Mouse (Mus musculus) lung, postnatal 0 days (tissue): ENCODE measurements around the gene Gm18596. TPM values are rescaled to one million over a fixed set of nuclear protein-coding genes. Genes with fewer than 3 reads are reported as not detected.
"Not testable (repeated sequence)": the region's sequence is repeated elsewhere in the genome, so short reads cannot be mapped to it uniquely, and the experiment has no call there.

Source experiments
- ATAC-seq: fragments of 200-750 bp; cut with Nextera tagmentation; 2 replicates; pipeline ENCODE4 v1.8.0; 2017; ENCODE audit warnings: moderate library complexity
- DNase-seq: peaks from one replicate; pipeline ENCODE4 v3.0.0-alpha.2; 2016; ENCODE audit warnings: low spot score
- H3K27ac ChIP-seq: fragments of 300-500 bp; sonication (generic); 2 replicates; pipeline ENCODE4 v1.5.1; 2014; ENCODE audit warnings: antibody characterized with exemption, mild to moderate bottlenecking, low read length, mixed read lengths
- H3K27me3 ChIP-seq: fragments of 300-500 bp; sonication (generic); replicated peaks from 2 replicates; pipeline ENCODE4 v1.6.1; 2014; ENCODE audit warnings: low read length, mixed read lengths; ENCODE audit not compliant: insufficient read depth
- H3K36me3 ChIP-seq: fragments of 300-500 bp; sonication (generic); 2 replicates; pipeline ENCODE4 v1.6.1; 2014; ENCODE audit warnings: low read length, mixed read lengths; ENCODE audit not compliant: insufficient read depth
- H3K4me1 ChIP-seq: fragments of 300-500 bp; sonication (generic); 2 replicates; pipeline ENCODE4 v1.6.1; 2014; ENCODE audit warnings: antibody characterized with exemption, low read depth, low read length, mixed read lengths; ENCODE audit not compliant: insufficient read depth
- H3K4me2 ChIP-seq: fragments of 300-500 bp; sonication (generic); replicated peaks from 2 replicates; pipeline ENCODE4 v1.6.1; 2014; ENCODE audit warnings: low read depth, mild to moderate bottlenecking, low read length, moderate library complexity, mixed read lengths
- H3K4me3 ChIP-seq: fragments of 300-500 bp; sonication (generic); 2 replicates; pipeline ENCODE4 v1.5.1; 2014; ENCODE audit warnings: low read depth, low read length
- H3K9ac ChIP-seq: fragments of 300-500 bp; sonication (generic); replicated peaks from 2 replicates; pipeline ENCODE4 v1.6.1; 2014; ENCODE audit warnings: low read depth, mild to moderate bottlenecking
- H3K9me3 ChIP-seq: fragments of 300-500 bp; sonication (generic); 2 replicates; pipeline ENCODE4 v1.6.1; 2016; ENCODE audit warnings: low read length, mixed read lengths
- CTCF ChIP-seq: IDR thresholded peaks from 2 replicates; pipeline ENCODE4 v1.5.1; 2016; ENCODE audit warnings: antibody characterized with exemption, mild to moderate bottlenecking
- EP300 ChIP-seq: IDR thresholded peaks from 2 replicates; pipeline ENCODE4 v1.6.1; 2016; ENCODE audit warnings: antibody characterized with exemption, mild to moderate bottlenecking, control low read depth
- WGBS: fragments of 180-500 bp; shearing (Covaris S2); extraction: QIAGEN DNeasy Blood & Tissue Kit; methylation state at CpG from one replicate; pipeline ENCODE4 v1.1.7; 2014; 5-methylcytosine and 5-hydroxymethylcytosine counted together
- polyA plus RNA-seq: library from polyadenylated mRNA; unstranded; fragments of >200 nt; fragmentation: Nextera tagmentation; extraction: Ambion mirVana; gene quantifications from 2 replicates; pipeline ENCODE4 v1.2.1, GENCODE M21; 2015

The Gm18596 gene
- polyA plus RNA-seq, 1 experiment from 2014 or later, result not detected

GRCm38 (mm10) chr10:77769727-77770126, 27.3 kb upstream of the Gm18596 start:
- H3K4me3 ChIP-seq, result no peak overlapping the region
- no peak overlapping the region for H3K4me2 ChIP-seq
- no peak for TF ChIP-seq CTCF
- TF ChIP-seq EP300, result no peak
- H3K36me3 ChIP-seq, result no peaks in the 10 kb centered on the region
- H3K4me1 ChIP-seq, result no peaks in the 10 kb centered on the region
- DNase-seq, result no peak
- no peak overlapping the region for H3K27ac ChIP-seq
- 82% methylated on average over 1 of the region's 1 CpGs for WGBS
- no peaks in the 10 kb centered on the region for H3K9me3 ChIP-seq
- no peak for ATAC-seq
- H3K27me3 ChIP-seq, result no peaks in the 10 kb centered on the region
- no peak overlapping the region for H3K9ac ChIP-seq

GRCm38 (mm10) chr10:77759582-77759981, 17.1 kb upstream of the Gm18596 start, which contains the start of gene Gm3233:
Gene Gm3233, minus strand, starts transcription at chr10:77759682.
- not testable (repeated sequence) for H3K9ac ChIP-seq, H3K27me3 ChIP-seq, H3K4me2 ChIP-seq, H3K4me1 ChIP-seq, H3K4me3 ChIP-seq, H3K27ac ChIP-seq, H3K9me3 ChIP-seq, H3K36me3 ChIP-seq, DNase-seq, ATAC-seq
- no CpG with 5 or more reads among the region's 1 CpGs for WGBS

GRCm38 (mm10) chr10:77753448-77753847, 11.0 kb upstream of the Gm18596 start:
- no peak overlapping the region for H3K27ac ChIP-seq
- H3K4me1 ChIP-seq, result no peaks in the 10 kb centered on the region
- DNase-seq (no peak), ATAC-seq (no peak)
- no peaks in the 10 kb centered on the region for H3K27me3 ChIP-seq
- no peak overlapping the region for H3K4me3 ChIP-seq
- TF ChIP-seq EP300, result no peak
- TF ChIP-seq CTCF, result peak; percentile 28; the same call in 1 of the 2 replicates
- no peak overlapping the region for H3K9ac ChIP-seq
- no peaks in the 10 kb centered on the region for H3K9me3 ChIP-seq
- H3K36me3 ChIP-seq, result no peaks in the 10 kb centered on the region
- H3K4me2 ChIP-seq, result no peak overlapping the region

GRCm38 (mm10) chr10:77752312-77752711, 9.9 kb upstream of the Gm18596 start:
- 64% methylated on average over 3 of the region's 3 CpGs for WGBS

GRCm38 (mm10) chr10:77751254-77751653, 8.8 kb upstream of the Gm18596 start, which contains the start of gene Gm9736:
Gene Gm9736, minus strand, starts transcription at chr10:77751354.
- not testable (repeated sequence) for H3K4me1 ChIP-seq, H3K36me3 ChIP-seq, ATAC-seq, H3K9me3 ChIP-seq, DNase-seq, H3K4me2 ChIP-seq, H3K27me3 ChIP-seq, H3K4me3 ChIP-seq, H3K9ac ChIP-seq, H3K27ac ChIP-seq
- 67% methylated on average over 1 of the region's 1 CpGs for WGBS

More at GRCm38 (mm10) chr10:77752312-77752711, 9.9 kb upstream of the Gm18596 start:
- not testable (repeated sequence) for ATAC-seq, DNase-seq, H3K36me3 ChIP-seq, H3K9ac ChIP-seq, H3K9me3 ChIP-seq, H3K27ac ChIP-seq, H3K4me3 ChIP-seq, H3K4me2 ChIP-seq, H3K27me3 ChIP-seq, H3K4me1 ChIP-seq
- peak; percentile 27 for TF ChIP-seq CTCF

- DNase-seq, H3K36me3 ChIP-seq, H3K4me1 ChIP-seq, H3K9ac ChIP-seq, H3K4me3 ChIP-seq, H3K27me3 ChIP-seq, H3K4me2 ChIP-seq, H3K27ac ChIP-seq, H3K9me3 ChIP-seq, ATAC-seq: not testable (repeated sequence)
- 82% methylated on average over 1 of the region's 1 CpGs for WGBS
Observed at GRCm38 (mm10) chr10:77750686-77751085, 8.2 kb upstream of the Gm18596 start.

GRCm38 (mm10) chr10:77738929-77739328, 3.5 kb downstream of the Gm18596 start:
- Histone ChIP-seq H3K4me2 (no peak overlapping the region), H3K4me1 (no peaks in the 10 kb centered on the region), H3K27ac (no peak overlapping the region), H3K36me3 (no peaks in the 10 kb centered on the region), H3K9me3 (no peaks in the 10 kb centered on the region), H3K9ac (no peak overlapping the region), H3K27me3 (no peaks in the 10 kb centered on the region), H3K4me3 (no peak overlapping the region)
- WGBS, result 82% methylated on average over 4 of the region's 4 CpGs
- ATAC-seq (no peak), DNase-seq (no peak)
- TF ChIP-seq EP300 (no peak), CTCF (no peak)
